Mouse (Mus musculus) MEL (cell line): Measurements from ENCODE around the gene Rnf34.

Source experiments
- KAT2A ChIP-seq: conservative IDR thresholded peaks from 2 replicates; pipeline ENCODE4 v1.6.1; 2012; ENCODE audit warnings: low read depth, low read length, improper control_type of control experiment, inconsistent platforms
- MAFK ChIP-seq: IDR thresholded peaks from 2 replicates; pipeline ENCODE4 v1.6.1; 2011; ENCODE audit warnings: low read depth, mild to moderate bottlenecking, low read length, improper control_type of control experiment, borderline replicate concordance
- MYC ChIP-seq: IDR thresholded peaks from 2 replicates; pipeline ENCODE4 v1.6.1; 2011; ENCODE audit warnings: low read depth, mild to moderate bottlenecking, low read length, improper control_type of control experiment, moderate library complexity
- POLR2A ChIP-seq, 2 experiments: IDR thresholded peaks; 2 replicates each; pipeline ENCODE4 v1.6.1; 2011 to 2012; ENCODE audit warnings: low read length in 2 of 2, mild to moderate bottlenecking in 2 of 2, control low read depth in 1 of 2, improper control_type of control experiment in 1 of 2, low read depth in 1 of 2, moderate library complexity in 1 of 2; ENCODE audit not compliant: control insufficient read depth in 1 of 2, insufficient read depth in 1 of 2, poor library complexity in 1 of 2
- TCF12 ChIP-seq: IDR thresholded peaks from 2 replicates; pipeline ENCODE4 v1.6.1; 2014; ENCODE audit warnings: low read depth, mild to moderate bottlenecking, inconsistent platforms, low read length, improper control_type of control experiment, moderate library complexity
- USF1 ChIP-seq: IDR thresholded peaks from 2 replicates; pipeline ENCODE4 v1.6.1; 2014; ENCODE audit warnings: low read depth, mild to moderate bottlenecking, inconsistent platforms, low read length, improper control_type of control experiment, moderate library complexity

GRCm38 (mm10) chr5:122876671-122877070, 26.8 kb downstream of the Rnf34 start:
- TF ChIP-seq MYC (no peak), KAT2A (no peak), USF1 (no peak), POLR2A (IDR thresholded peaks at IDR 0.05; ENCODE audit: control insufficient read depth in 1 of 2, insufficient read depth in 1 of 2, low read depth in 1 of 2, low read length in 2 of 2, poor library complexity in 1 of 2) (no peak), MAFK (no peak), TCF12 (no peak)
